Mouse (Mus musculus) heart, embryonic 12.5 days (tissue): ENCODE data around the gene Lrig2. TPM values are rescaled to one million over a fixed set of nuclear protein-coding genes. Genes with fewer than 3 reads are reported as not detected.

ENCODE experiments used
- ATAC-seq: fragments of 200-750 bp; cut with Nextera tagmentation; 2 replicates; pipeline ENCODE4 v1.8.0; 2017; ENCODE audit warnings: moderate TSS enrichment, moderate library complexity; ENCODE audit not compliant: insufficient number of reproducible peaks, low FRiP score
- H3K27ac ChIP-seq: fragments of 300-500 bp; sonication (generic); 2 replicates; pipeline ENCODE4 v1.5.1; 2016; ENCODE audit warnings: mild to moderate bottlenecking, moderate library complexity; ENCODE audit not compliant: poor library complexity, severe bottlenecking
- H3K27me3 ChIP-seq: fragments of 300-500 bp; sonication (generic); replicated peaks from 2 replicates; pipeline ENCODE4 v1.6.1; 2016; ENCODE audit warnings: mild to moderate bottlenecking, moderate library complexity
- H3K36me3 ChIP-seq: fragments of 300-500 bp; sonication (generic); 2 replicates; pipeline ENCODE4 v1.6.1; 2016; ENCODE audit warnings: mild to moderate bottlenecking, moderate library complexity
- H3K4me1 ChIP-seq: fragments of 300-500 bp; sonication (generic); replicated peaks from 2 replicates; pipeline ENCODE4 v1.6.1; 2016; ENCODE audit warnings: mild to moderate bottlenecking
- H3K4me2 ChIP-seq: fragments of 300-500 bp; sonication (generic); 2 replicates; pipeline ENCODE4 v1.6.1; 2016; ENCODE audit warnings: mild to moderate bottlenecking, moderate library complexity
- H3K4me3 ChIP-seq: fragments of 300-500 bp; sonication (generic); 2 replicates; pipeline ENCODE4 v1.5.1; 2016; ENCODE audit warnings: mild to moderate bottlenecking
- H3K9ac ChIP-seq: fragments of 300-500 bp; sonication (generic); 2 replicates; pipeline ENCODE4 v1.6.1; 2016; ENCODE audit warnings: mild to moderate bottlenecking, moderate library complexity
- H3K9me3 ChIP-seq: fragments of 300-500 bp; sonication (generic); replicated peaks from 2 replicates; pipeline ENCODE4 v1.6.1; 2016; ENCODE audit warnings: mild to moderate bottlenecking, moderate library complexity
- WGBS: fragments of 180-500 bp; shearing (Covaris S2); methylation state at CpG from one replicate; pipeline ENCODE4 v1.1.7; 2016; 5-methylcytosine and 5-hydroxymethylcytosine counted together
- polyA plus RNA-seq: library from polyadenylated mRNA; unstranded; fragments of >200 nt; fragmentation: Nextera tagmentation; extraction: Ambion mirVana; gene quantifications from 2 replicates; pipeline ENCODE4 v1.2.1, GENCODE M21; 2016

The Lrig2 gene
- 14.4 and 16.0 TPM in 2 replicates for polyA plus RNA-seq

GRCm38 (mm10) chr3:104511538-104512423 lies at the start of gene Lrig2:
Gene Lrig2 (minus strand): TSS chr3:104511918.
- 0% methylated on average over 70 of the region's 71 CpGs for WGBS
- H3K4me2 ChIP-seq, result peak within 1 kb of the TSS; percentile 68

GRCm38 (mm10) chr3:104556624-104557023 lies 44.9 kb upstream of the Lrig2 start:
- H3K36me3 ChIP-seq, result no peaks in the 10 kb centered on the region
- no peaks in the 10 kb centered on the region for H3K27me3 ChIP-seq
- no peak overlapping the region for H3K9ac ChIP-seq
- H3K4me3 ChIP-seq, result no peak overlapping the region
- peaks cover 6% of the 10 kb centered on the region for H3K4me1 ChIP-seq
- no peak overlapping the region for H3K4me2 ChIP-seq
- 0 out of 2 replicates have a peak, but pooled peaks cover 3% of the 10 kb centered on the region for H3K9me3 ChIP-seq
- ATAC-seq, result no peak
- no peak overlapping the region for H3K27ac ChIP-seq
- 82% methylated on average over 1 of the region's 1 CpGs for WGBS

More at GRCm38 (mm10) chr3:104511538-104512423, at the start of gene Lrig2:
- ATAC-seq, result peak; percentile 99
- peak within 1 kb of the TSS; percentile 96 for H3K27ac ChIP-seq
- no peaks in the 10 kb centered on the region for H3K27me3 ChIP-seq
- H3K9me3 ChIP-seq, result no peaks in the 10 kb centered on the region
- peaks cover 16% of the 10 kb centered on the region for H3K4me1 ChIP-seq
- peak within 1 kb of the TSS; percentile 91 for H3K9ac ChIP-seq
- H3K4me3 ChIP-seq, result peak within 1 kb of the TSS; percentile 98
- H3K36me3 ChIP-seq, result no peaks in the 10 kb centered on the region

DNA sequence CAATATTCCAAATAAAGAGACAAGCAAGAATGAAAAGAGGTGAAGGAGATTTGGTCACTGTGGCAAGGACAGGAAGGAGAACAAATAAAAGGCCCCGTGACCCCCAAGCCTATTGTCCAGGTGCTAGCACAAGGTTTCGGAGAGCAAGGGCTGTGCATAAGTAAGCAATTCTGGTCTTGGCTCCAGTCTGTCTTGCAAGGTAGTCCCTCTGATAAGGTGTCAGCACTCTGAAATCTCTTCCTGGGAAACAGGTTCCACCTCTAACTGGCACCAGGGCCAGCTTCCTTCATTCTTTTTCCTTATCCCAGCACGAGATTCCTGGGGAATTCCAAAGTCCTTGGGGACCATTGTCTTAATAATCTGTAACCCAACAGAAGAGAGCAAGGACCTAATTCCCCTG lies 38.9 kb upstream of the Lrig2 start:
- no peak overlapping the region for H3K4me3 ChIP-seq
- H3K9ac ChIP-seq, result no peak overlapping the region
- H3K36me3 ChIP-seq, result no peaks in the 10 kb centered on the region
- H3K4me1 ChIP-seq, result no peaks in the 10 kb centered on the region
- H3K4me2 ChIP-seq, result no peak overlapping the region
- no peaks in the 10 kb centered on the region for H3K9me3 ChIP-seq
- no peaks in the 10 kb centered on the region for H3K27me3 ChIP-seq
- H3K27ac ChIP-seq, result no peak overlapping the region
- no peak for ATAC-seq
- 43% methylated on average over 3 of the region's 3 CpGs for whole genome bisulfite sequencing

- Histone ChIP-seq H3K9ac (no peak overlapping the region), H3K4me2 (no peak overlapping the region), H3K4me3 (no peak overlapping the region), H3K9me3 (no peaks in the 10 kb centered on the region), H3K4me1 (no peaks in the 10 kb centered on the region), H3K36me3 (no peaks in the 10 kb centered on the region), H3K27ac (no peak overlapping the region), H3K27me3 (no peaks in the 10 kb centered on the region)
- 58% methylated on average over 15 of the region's 15 CpGs for WGBS
- ATAC-seq, result no peak
These were observed 36.8 kb upstream of the Lrig2 start for GRCm38 (mm10) chr3:104548367-104549087.

DNA sequence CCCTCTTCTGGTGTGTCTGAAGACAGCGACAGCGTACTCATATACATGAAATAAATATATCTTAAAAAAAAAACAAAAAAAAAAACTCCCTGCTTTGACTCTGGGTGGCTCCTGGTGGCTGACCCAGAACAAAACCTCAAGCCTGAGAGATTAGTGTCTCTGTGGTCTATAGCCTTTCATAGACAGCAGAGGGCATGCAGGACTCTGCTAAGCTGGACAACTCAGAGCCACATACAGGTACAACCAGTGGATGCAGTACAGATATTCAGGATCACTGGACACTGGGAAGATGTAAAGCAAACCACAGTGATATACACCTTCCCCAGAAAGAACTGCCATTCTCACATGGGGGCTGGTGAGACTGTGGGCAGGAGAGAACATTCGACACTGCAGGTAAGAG lies 32.1 kb upstream of the Lrig2 start:
- H3K4me2 ChIP-seq, result no peak overlapping the region
- H3K4me1 ChIP-seq, result peaks cover 14% of the 10 kb centered on the region
- no peak overlapping the region for H3K27ac ChIP-seq
- H3K9ac ChIP-seq, result no peak overlapping the region
- H3K36me3 ChIP-seq, result no peaks in the 10 kb centered on the region
- H3K4me3 ChIP-seq, result no peak overlapping the region
- no peaks in the 10 kb centered on the region for H3K27me3 ChIP-seq
- H3K9me3 ChIP-seq, result no peaks in the 10 kb centered on the region
- WGBS, result 91% methylated on average over 3 of the region's 3 CpGs
- no peak for ATAC-seq

DNA sequence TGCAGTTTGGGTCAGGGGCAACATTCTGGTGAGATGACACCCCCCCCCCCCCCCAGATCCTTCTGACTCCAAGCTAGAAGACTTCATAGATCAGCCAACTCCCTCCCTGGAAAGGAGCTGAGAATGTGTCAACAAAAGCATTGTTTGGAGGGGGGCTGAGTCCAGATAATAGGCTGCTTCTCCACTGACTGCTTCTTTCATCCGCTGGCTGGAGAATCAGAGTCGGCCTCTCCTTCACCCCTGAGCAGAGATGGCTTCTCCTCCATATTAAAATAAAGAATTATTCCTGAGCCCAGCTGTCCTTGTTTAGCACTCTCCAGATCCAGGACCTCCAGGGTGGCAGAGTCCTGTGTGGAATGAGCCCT lies 30.3 kb upstream of the Lrig2 start:
- H3K4me2 ChIP-seq, result peak overlapping the region; percentile 64
- ATAC-seq, result peak; percentile 51; the same call in 1 of the 2 replicates
- H3K4me1 ChIP-seq, result peaks cover 14% of the 10 kb centered on the region
- no peaks in the 10 kb centered on the region for H3K9me3 ChIP-seq
- 7% methylated on average over 2 of the region's 2 CpGs for WGBS
- H3K9ac ChIP-seq, result 0 out of 2 replicates have a peak overlapping the region, but pooled peaks have one; percentile 33
- no peaks in the 10 kb centered on the region for H3K36me3 ChIP-seq
- H3K27ac ChIP-seq, result peak overlapping the region; percentile 19; the same call in 1 of the 2 replicates
- no peaks in the 10 kb centered on the region for H3K27me3 ChIP-seq
- H3K4me3 ChIP-seq, result peak overlapping the region; percentile 33; the same call in 1 of the 2 replicates

- Histone ChIP-seq H3K27ac (peak overlapping the region; percentile 19; the same call in 1 of the 2 replicates), H3K36me3 (no peaks in the 10 kb centered on the region), H3K4me1 (peaks cover 14% of the 10 kb centered on the region), H3K9me3 (no peaks in the 10 kb centered on the region), H3K9ac (peak overlapping the region; percentile 67), H3K27me3 (no peaks in the 10 kb centered on the region), H3K4me2 (peak overlapping the region; percentile 64), H3K4me3 (peak overlapping the region; percentile 33)
- WGBS, result 10% methylated on average over 21 of the region's 21 CpGs
- peak; percentile 54; the same call in 1 of the 2 replicates for ATAC-seq
These were observed 29.7 kb upstream of the Lrig2 start for GRCm38 (mm10) chr3:104541139-104542064.

DNA sequence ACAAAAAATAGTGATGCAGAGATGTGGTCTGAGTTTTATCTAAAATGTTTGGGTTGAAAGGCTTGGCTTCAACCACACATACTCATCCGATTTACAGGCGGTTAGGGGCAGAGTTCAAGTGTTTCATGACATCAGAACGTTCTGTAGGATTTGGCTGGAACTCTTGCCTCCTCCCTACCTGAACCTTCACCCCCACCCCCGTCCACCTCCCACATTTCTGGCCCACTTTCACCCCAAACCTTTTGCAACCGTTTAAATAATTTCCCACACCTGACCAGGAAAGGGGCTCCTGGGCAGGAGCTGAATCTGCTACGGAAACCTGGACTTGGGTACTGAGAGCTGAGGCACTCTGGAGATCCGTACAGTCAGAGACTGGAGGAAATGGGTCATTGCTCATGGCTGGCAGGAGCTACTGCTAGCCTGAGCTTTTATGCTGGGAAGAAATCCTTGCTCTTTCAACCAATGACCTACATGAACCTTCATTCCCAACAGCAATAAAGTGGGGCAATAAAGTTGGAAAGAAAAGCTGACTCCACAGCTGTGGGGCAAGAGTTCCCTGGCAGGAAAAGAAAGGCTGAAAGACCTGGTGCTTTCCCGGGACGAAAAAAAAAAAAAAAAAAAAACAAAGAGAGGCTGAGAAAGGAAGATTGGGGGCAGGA lies 28.9 kb upstream of the Lrig2 start:
- no peaks in the 10 kb centered on the region for H3K9me3 ChIP-seq
- peaks cover 14% of the 10 kb centered on the region for H3K4me1 ChIP-seq
- no peaks in the 10 kb centered on the region for H3K36me3 ChIP-seq
- 58% methylated on average over 9 of the region's 9 CpGs for WGBS
- no peaks in the 10 kb centered on the region for H3K27me3 ChIP-seq
- no peak overlapping the region for H3K4me2 ChIP-seq
- no peak overlapping the region for H3K9ac ChIP-seq
- no peak overlapping the region for H3K27ac ChIP-seq
- no peak overlapping the region for H3K4me3 ChIP-seq
- ATAC-seq, result no peak

GRCm38 (mm10) chr3:104533223-104533622 lies 21.5 kb upstream of the Lrig2 start:
- no peak overlapping the region for H3K4me2 ChIP-seq
- ATAC-seq, result no peak
- H3K27ac ChIP-seq, result no peak overlapping the region
- H3K4me1 ChIP-seq, result no peaks in the 10 kb centered on the region
- 89% methylated on average over 1 of the region's 1 CpGs for WGBS
- H3K9ac ChIP-seq, result no peak overlapping the region
- no peaks in the 10 kb centered on the region for H3K36me3 ChIP-seq
- no peaks in the 10 kb centered on the region for H3K9me3 ChIP-seq
- H3K4me3 ChIP-seq, result no peak overlapping the region
- H3K27me3 ChIP-seq, result no peaks in the 10 kb centered on the region
